Mouse (Mus musculus) mouse trophoblast stem cell (cell line): ENCODE data around the gene Stmn1.

Experiments
- in situ Hi-C, 2 experiments: fragments of 300-500 bp; cut with MseI, MboI; formaldehyde crosslinking; loops; 2 replicates in 1 of 2; 3 replicates in 1 of 2; pipeline ENCODE4 v1.15.1; 2025

Stmn1 gene

DNA sequence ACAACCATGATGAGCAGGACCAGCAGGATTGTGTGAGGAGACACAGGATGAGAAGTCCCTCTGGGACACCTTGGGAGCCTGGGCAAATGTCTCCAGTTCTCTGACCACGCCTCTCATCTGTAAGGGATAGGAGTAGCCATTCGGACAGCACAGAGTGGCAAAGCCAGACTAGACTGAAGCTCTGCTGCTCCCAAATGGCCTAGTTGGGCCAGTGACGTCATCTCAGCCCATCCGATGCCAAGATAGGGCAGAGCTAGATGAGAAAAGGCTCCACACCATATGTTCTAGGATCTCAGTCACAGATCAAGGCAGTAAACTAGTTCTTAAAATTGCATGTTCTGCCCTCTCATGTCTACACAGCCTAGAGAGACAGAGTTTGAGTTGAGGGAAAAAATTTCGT, 9.3 kb upstream of the Stmn1 start:
- in situ Hi-C loops: no loop called here

DNA sequence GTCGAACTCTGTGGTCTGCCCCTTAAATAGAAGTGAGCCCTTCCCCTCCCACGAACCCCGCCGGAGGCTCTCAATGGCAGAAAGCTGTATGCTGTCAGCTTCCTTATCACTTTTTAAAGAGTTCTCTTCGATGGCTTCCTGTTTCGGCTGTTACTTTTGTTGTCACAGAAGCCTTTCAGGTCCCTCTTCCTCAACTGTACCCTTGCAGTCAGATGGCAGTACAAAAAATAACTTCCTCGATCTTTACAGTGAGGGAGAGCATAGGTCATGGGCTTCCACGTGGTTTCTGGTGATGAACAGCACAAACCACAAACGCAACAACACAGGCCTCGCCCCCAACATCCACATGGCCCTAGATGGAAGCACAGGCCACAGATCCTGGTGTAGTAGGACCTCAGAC, 7.8 kb upstream of the Stmn1 start:
- in situ Hi-C loops: no loop called here

DNA sequence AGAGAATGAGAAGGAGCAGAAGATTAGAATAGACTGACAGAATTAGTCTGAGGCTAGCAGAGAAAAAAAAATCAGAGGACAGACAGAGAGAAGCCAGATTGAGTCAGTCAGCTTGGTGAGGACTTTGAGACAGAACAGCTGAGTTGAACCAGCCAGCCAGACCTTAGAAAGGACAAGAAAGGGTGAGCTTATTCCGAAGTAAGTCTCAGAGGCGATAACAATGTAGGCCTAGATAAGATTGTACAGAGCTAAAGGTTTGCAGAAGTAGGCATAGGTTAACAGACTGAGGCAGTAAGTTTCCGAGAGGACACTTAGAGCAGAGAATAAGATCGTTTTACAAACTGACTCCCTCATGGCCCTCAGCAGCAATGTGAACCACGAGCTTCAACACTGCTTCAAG, 6.9 kb upstream of the Stmn1 start:
- in situ Hi-C loops: no loop called here

DNA sequence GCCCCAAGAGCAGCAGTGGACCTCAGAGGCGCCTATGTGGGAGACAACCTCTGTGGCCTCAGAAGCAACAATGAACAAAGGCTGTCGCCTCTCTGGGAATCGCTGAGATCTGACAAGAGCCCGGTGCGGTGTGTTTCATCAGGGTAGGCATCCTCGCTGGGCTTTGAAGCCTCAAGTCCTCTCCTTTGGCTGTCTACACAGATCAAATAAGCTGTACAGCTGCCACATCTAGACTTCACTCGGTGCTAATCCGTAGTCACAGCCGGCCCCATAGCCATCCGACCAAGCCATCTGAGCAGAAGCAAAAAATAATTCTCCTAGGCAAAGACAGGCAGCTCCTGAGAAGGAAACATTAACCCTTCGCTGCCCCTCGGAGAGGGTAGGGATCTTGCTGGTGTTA, 2.3 kb upstream of the Stmn1 start:
- in situ Hi-C loops: no loop called here

DNA sequence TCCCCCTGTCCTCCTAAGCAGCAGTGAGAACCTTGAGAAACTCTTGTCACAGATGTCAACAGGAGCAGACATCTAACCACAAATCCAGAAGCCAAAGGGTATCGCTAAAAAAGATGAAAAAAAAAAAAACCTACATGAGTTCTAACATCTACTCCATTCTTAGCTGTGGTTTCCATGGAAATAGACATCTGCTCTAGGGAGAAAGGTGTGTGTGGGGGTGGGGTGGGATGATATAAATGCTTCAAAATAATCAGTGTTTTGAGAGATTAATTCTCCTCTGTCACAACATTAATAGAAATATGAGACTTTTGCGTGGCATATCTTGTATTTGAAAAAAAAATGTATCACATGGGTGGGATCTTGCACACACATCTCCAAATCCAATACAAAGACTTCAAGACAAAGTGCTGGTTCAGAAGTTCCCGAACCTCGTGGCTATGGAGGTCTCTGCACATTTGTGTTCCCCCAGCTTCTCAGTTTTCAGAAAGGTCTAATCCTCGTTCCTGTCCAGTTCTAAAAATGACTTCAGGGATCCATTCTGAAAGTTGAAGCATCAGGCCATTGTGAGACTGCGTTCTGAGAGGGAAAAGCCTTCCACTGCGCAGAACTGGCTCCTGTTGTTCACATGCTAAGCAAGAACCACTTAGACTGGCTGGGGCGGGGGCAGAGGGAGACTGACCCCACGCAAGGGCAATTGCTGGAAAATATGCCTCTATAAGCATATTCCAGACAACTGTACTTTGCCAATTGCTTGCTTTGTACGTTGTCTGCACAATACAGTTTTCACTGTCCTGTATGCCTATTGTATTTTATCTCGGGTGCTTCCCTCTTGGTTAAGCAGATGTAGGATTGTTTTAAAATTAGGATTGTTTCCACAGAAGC, 1.5 kb upstream of the Stmn1 start:
- in situ Hi-C loops: no loop called here

DNA sequence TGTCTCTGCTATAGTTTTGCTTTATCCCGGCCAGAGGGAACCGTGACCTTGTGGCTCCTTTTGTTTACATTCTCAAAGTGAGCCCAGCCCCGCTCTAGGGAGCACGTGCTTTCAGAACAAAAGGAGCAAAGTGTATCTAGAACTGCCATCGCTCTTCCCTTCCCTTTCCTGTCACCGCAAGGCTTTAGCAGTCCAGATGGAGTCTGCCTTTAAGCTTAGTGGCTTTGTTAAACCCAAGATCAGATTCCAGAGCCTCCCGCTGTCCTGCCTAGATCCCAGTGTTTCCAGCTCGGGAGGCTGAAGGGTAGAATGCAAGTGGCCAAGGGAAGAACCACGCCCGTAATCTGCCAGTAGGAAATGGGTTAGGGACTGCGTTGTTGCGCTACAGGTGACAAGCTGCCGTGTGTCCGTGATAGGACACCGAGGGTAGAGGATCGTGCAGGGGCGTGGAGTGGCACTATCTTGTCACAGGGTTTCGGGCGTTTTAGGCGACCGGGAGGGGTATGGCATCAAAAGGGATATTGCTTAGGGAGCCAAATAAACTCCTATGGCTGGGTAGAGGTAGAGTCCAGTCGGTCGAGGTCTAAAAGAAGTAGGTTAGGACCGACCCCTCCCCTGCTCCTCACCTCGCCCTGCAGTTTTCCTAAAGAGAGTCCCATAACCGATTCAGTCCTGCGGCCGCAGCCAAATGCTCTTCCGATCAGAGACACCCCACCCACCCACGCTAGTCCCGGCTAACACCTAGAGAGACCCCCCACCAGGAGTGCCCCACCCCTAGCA, 495 bp upstream of the Stmn1 start:
- in situ Hi-C loops: no loop called here

DNA sequence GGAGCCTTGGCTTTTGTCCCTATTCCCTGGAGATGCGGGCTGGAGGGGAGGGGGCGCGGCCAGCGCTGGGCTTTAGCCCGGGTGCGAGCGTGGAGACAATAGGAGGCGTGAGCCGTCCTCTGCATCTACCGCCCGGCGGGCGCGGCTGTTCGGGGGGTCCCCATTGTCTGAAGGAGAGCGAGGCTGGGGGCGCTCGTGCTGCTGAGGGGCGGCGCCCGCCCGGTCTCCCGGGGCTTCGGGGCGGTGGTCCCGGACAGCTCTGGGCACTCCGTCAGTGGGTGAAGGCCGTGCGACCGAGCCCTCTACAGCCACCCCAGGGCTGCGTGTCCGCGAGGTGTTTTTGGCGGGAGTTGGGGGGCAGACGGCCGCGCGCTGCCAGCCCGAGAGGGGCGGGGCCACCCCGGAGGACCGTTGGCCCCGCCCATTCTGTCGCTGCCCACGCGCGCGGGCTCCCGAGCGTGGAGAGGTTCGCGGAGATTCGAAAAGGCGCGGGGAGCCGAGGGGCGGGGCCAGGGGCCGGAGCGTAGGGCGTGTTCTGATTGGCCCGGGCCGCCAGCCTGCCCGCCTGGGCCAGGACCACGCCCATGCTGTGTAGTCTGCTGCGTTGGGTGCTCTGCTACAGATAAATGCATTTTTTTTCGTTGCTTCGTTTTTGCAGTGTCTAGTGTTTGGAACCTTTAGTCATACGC, 602 bp downstream of the Stmn1 start:
- in situ Hi-C loops: no loop called here

DNA sequence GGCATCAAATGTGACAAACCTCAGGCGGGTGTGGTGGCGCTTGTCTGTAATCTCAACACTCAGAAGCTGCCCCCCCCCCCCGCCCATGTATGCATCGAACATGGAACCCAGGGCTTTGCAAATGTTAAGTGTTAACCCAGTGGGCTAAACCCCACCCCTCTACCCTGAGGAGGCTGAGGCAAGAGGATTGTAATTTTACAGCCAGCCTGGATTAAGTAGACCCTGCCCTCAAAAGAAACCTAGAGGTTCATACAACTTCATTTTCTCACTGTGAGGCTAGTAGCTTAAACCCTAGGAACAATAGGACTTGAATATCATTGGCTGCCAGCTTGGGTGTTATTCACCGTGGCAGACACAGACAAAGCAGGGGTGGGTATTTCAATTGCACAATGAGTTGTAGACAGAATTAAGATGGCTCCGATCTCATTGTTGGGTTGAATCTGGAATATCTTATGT, 1.2 kb downstream of the Stmn1 start:
- in situ Hi-C loops: no loop called here

DNA sequence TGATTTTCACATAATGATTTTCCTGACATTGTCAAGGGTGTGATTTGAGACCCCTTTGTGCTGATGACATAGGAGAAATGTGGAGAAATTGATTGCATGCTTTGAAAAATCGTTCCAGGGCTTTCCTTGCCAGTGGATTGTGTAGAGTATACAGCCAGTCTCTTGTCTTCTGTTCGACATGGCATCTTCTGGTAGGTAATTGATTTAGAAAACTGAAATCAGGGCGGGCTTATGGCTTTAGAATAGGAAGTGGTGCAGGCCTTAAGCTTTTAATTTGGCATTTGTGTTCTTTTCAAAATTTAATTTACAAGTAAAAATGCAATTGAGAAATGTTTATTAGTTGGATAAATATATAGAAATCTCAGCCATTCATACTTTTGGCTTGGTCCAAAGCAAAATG, 1.9 kb downstream of the Stmn1 start:
- in situ Hi-C loops: loop anchor here (5.0 to 10.0 kb wide), 2 partner anchors 63 to 155 kb away; partner anchors contain the start of gene Trim63 (in 1 of the 2)

DNA sequence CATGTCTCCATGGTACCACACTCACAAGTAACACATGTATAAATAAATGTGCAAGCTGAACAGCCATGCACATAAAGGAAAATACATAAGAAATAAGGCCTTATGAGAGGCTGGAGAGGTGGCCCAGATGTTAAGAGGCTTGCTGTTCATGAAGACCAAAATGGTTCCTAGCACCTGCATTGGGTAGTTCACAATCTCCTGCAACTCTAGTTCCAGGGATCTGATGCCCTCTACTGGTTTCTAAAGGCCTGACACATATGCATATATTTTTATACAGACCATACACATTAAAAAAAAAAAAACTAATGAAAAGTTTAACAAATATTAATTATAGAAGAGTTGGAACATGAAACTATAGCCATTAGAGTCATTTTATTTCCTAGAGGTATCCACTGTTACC, 3.3 kb downstream of the Stmn1 start:
- in situ Hi-C loops: loop anchor here (5.0 to 10.0 kb wide), 2 partner anchors 64 to 157 kb away; partner anchors contain the start of gene Trim63 (in 1 of the 2)

DNA sequence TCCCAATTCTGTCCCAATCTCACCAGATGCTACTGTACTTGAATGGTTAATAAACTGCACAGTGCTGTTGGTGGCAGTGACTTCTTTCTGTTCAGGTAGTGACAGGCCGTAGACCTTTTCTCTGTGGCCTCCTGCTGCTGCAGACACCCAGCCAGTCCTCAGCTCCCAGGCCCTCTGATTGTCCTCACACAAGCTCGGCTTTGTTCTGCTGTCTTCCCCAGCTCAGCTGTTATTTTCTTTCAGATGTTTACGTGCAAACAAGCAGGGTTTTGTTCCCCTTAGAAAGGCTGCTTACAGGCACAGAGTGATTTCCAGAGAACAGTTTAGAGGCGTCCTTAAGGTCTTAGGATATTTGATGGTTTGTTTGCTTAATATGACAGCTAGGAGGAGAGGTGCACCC, 5.6 kb downstream of the Stmn1 start:
- in situ Hi-C loops: loop anchor here (5.0 to 10.0 kb wide), 2 partner anchors 66 to 159 kb away; partner anchors contain the start of gene Trim63 (in 1 of the 2)

DNA sequence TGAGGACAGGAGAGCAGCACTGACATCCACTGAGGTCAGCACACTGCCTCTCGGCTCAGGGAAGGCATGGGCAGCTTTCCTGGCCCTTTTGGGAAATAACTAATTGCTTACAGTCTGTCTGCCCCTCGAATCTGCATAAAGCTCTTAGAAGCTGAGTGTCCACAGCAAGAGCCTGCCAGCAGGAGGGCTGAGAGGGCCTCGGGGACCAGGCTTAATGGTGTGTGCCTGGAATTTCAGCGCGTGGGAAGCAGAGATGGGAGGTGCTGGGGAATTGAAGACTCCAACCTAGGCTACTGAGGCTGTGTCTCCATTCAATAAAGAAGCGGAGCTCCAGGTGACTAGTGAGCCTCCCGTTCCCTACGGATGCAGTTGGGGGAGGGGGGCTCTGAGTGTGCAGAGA, 6.1 kb downstream of the Stmn1 start:
- in situ Hi-C loops: loop anchor here (5.0 to 10.0 kb wide), 2 partner anchors 67 to 159 kb away; partner anchors contain the start of gene Trim63 (in 1 of the 2)

DNA sequence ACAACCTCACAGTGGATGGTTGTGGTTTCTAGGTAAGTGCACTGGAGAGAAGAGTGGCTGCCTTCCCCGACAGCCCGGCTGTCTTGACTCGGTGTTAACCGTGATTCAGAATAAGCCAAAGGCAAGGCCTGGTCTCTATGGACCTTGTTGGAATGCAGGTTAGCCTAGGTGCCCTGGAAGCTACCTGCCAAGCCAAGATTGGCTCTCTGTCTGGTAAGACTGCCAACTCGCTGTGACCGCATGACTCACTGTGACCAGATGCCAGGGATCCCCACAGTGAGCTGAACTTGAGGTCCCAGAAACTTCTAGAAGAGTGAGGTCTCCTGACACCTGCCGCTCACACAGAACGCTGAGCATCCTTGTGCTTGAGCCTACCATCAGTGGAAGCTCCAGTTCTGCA, 8.8 kb downstream of the Stmn1 start:
- in situ Hi-C loops: loop anchor here in 1 of 2 experiments (5.0 to 10.0 kb wide), 2 partner anchors 80 to 162 kb away; partner anchors contain the start of genes Pafah2 and Trim63

DNA sequence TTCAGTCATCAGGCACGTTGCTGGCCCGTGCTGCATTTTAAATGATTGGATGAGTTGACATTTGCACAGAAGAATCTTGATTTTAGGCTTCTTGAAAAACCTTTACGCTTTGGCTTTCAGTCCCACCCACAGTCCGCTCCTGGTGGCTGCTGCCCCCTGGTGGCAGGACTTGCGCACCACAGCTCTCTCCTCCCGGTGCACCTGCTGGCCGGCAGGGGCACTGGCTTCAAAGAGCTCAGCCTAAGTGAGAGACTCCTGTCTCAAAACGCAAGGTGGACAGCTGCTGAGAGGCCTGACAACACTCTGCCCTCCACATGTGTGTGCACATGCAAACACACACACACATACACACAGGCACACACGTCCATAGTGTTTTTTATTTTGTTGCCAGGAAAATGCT, 9.9 kb downstream of the Stmn1 start:
- in situ Hi-C loops: loop anchor here in 1 of 2 experiments (5.0 to 10.0 kb wide), 2 partner anchors 81 to 163 kb away; partner anchors contain the start of genes Pafah2 and Trim63

DNA sequence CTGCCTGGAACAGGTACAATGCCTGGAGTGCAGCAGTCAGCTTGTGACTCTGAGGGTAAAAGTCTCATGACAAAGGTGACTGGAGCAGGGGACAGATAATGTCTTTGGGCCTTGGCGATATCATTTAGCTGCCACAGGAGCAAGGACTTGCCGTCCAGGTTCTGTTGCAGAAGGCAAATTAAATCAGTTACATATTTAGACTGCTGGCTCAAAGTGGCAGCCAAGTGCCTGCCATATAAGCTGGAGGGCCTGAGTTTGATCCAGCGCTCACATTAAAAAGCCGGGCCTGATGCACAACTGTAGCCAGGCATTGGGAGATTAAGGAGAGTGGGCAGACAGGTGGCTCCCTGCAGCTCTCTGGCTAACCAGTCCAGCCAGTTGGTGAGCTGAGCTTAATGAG, 11.7 kb downstream of the Stmn1 start:
- in situ Hi-C loops: loop anchor here in 1 of 2 experiments (5.0 to 10.0 kb wide), 2 partner anchors 83 to 165 kb away; partner anchors contain the start of genes Pafah2 and Trim63

DNA sequence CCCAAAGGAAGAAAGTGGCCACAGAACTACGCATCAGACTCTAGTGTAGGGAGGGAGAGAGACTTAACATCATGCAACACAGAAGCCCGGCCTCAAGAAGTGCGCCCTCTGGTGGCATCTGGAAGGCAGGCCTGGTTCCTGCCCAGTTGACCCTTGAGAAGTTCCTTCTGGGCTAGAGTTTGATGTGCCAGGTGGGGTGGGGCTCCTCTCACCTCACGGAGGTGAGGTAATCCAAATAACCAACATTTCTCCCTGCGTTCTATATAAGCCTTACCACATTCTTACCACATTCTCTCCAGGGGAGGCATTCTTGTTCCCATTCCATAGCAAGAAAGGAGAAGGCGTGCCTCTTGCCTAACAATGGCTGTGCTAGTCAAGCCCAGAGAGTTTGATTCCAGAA, 12.7 kb downstream of the Stmn1 start:
- in situ Hi-C loops: no loop called here

DNA sequence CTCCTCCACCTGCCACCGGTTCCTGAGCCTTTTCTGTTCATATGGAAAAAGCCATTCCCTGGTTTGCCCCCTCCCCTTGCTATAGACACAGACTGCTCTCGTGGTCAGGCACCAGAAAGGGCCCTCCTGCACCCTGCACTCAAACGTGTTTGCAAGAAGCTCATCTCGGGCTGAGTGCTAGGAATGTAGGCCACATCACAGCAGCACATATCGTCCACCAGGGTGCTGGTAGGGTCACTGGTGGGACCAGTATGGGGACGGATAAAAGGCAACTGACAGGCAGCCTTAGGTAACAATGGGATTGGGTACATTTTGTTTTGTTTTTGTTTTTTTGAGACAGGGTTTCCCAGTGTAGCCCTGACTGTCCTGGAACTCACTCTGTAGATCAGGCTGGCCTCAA, 13.2 kb downstream of the Stmn1 start:
- in situ Hi-C loops: no loop called here

DNA sequence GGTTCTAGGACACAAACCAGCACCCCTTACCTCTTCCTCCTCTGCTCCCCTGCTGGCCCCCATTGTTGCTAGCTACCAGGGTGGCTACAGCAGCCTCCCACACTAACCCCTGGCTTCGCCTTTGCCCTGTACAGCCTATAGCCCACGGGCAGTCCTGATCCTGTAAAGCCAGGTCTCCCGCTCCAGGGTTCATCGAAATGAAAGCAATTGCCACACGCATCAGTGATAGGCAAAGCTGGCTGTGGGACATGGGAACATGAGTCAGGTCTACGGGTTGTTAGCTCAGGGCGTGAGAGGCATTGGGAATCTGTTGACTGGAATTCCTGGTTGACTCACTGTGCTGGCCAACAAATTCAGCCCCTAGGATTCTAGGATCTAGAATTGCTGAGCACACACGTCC, 14.3 kb downstream of the Stmn1 start:
- in situ Hi-C loops: no loop called here

DNA sequence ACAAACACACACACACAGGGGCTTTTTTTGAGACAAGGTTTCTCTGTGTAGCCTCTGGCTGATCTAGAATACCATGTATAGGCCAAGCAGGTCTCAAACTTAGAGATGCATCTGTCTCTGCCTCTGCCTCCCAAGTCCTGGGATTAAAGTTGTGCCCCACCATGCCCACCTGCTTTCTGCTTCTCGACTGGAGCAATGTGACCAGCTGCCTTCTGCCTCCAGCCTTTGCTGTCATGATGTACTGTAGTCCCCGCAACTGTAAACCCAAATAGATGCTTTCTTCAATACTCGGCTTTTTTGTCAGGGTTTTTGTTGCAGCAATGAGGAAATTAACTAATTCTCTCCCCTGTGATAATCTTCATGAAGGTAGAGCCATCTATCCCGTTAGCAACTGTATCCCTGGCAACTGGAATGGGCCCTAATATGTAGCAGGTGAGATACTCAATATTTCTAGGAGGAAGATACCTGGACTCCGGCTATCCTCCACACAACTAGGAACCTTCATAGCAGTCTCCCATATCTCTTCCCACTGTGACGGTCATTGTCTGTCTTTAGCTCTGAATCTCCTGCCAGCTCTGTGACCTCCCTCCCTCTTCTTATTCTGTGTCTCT, 15.1 kb downstream of the Stmn1 start:
- in situ Hi-C loops: no loop called here

DNA sequence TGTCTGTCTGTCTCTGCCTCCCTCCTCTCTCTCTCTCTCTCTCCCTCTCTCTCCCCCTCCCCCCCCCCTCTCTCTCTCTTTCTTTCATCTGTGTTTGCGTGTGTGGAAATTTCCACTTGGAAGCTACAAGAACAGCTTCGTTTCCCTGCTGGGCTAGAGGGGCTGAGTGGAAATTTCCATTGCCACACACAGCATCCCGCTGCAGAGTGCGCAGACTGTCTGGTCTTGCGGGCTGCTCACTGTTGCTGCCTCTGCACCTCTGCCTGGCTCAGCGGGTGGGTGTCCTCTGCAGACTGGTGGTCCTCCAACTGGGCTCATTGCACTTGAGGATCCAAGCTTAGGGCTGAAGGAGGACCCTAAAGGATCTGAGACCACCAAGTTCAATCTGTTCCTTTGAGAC, 15.6 kb downstream of the Stmn1 start:
- in situ Hi-C loops: no loop called here

DNA sequence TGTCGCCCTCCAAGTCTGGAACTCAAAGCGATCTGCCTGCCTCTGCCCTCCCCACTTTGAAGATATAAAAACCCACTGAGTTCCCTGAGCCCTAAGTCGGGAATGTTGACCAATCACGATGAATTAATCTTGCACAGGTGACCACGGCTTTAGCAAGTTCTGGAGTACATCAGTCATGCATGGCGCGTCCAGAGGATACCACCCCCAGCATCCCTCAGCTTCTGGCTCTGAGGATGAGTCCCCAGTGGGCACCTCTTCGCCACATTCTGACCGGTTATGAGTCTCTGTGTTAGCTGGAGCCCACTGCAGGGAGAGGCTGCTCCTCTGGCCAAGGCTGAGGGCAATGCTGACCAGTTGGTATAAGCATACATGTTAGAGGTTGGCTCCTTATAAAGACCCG, 16.1 kb downstream of the Stmn1 start:
- in situ Hi-C loops: no loop called here
